Mouse (Mus musculus) gastrocnemius, adult 8-10 months (tissue): ENCODE measurements at regions not wholly inside any gene's neighbourhood (a gene's known extent, or its start where the extent isn't known, plus 50 kb on each side); places are given as distances from the start of the nearest gene placed in this dataset.

ENCODE experiments used
- DNase-seq, 2 experiments: peaks; one replicate each; pipeline ENCODE4 v3.0.0; 2022; ENCODE audit warnings: low spot score in 2 of 2

DNA sequence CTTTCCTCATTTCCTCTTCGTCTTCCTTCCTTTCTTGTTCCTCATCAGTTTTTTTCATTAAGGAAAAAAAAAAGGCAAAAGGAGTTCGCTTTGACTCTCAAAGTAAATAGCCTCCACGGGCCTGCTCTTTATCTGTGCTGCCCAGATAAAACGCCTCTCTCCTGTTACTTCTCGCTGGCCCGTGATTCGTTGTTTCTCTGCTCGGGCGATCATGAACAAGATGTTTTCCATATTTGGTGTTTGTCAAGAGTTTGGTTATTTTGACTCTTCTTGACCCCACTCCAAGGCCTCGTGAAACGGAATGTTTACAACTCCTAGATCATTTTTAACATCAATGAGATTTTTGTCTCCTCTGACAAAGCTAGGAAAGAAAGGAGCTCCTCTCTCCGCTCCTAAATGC is 288.4 kb upstream of the Atp5g3 start:
- no peak for DNase-seq

DNA sequence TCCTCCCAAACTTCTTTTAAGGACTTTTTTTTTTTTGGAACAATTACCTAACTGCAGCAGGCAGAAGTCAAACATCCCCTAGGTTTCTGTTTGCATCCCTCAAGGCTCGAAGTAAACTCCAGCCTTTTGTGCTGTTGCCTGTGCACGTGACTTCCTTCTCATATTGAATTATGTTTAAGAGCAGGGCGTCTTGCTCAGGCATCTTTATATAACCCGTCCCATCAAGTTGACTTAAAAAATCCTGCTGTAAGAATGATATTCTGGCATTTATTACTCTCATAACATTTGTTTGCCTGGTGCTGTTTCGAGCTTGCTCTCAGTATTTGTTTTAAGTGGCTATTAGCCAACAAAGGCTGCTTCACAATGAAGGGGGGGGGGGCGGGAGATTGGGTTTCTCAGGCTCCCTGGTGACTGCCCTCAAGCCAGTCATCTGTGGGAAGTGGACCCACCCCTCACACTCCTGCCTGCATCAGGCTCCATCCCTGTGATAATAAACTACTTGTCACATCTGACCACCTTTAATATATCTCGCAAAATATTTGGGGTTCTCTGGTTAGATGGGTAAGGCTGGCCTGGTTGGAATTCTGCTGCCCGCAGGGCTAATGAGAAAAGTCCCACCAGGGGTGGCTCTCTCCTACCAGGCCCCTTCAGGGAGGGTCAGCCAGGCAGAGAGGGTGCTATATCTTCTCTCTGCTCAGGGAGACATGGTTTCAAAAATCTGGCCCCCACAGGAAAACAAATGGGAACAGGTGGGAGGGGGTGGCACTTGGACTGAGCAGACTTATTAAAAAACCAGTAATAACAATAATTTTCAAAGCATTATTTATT is 277.1 kb upstream of the Atp5g3 start:
- no peak for DNase-seq

DNA sequence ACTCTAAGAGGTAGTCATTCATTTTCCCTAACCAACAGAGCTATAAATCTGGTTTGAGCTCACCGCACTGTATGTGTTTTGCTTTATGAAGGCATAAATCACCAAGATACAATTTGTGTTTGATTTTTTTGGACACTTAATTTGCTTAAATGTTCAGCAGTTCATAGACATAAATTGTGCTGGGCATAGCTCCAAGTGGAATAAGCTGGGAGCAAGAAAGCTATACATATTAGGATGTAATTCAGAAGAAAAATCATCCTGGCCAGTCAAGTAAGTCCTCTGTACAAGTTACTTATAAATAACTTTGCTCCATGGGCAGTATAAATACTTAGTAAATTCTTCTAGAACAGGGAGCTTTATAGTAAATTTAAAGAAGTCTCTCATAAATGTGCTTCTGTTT is 267.0 kb upstream of the Atp5g3 start:
- no peak for DNase-seq

DNA sequence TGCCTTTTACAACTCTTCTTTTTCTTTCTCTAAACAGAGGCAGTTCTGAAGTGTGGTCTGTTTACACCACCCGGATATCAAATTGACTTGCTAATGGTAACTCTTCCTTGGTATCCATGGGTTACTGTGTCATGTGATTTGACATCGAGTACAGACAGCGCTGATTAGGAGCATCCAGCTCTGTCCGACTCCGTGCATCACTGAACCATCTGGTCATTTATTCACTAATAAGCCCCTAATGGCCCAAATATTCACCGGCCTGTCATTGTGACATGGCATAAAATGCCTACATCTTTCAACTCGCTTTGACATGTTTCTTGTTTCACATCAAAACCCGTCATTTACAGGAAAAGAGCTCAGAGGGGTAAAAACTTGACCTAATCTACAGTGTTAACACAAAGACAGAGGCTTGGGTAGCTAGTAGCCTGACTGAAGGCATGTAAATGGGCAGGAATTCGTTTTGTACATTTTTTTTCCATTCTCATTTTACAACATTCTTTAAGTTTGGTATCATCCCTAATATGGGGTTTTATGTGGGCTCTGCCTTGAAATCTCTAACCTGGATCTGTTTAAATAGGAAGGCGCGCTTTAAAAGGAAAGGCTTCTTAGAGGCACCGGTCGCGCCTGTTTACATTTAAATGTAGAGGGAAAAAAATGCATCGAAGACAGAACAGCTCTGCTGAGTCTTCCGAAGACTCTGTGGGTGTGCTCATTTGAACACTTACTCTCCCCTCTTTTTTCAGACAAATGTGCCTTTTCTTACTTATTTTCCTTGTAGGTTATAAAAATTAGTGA is 257.8 kb upstream of the Atp5g3 start:
- no peak for DNase-seq

DNA sequence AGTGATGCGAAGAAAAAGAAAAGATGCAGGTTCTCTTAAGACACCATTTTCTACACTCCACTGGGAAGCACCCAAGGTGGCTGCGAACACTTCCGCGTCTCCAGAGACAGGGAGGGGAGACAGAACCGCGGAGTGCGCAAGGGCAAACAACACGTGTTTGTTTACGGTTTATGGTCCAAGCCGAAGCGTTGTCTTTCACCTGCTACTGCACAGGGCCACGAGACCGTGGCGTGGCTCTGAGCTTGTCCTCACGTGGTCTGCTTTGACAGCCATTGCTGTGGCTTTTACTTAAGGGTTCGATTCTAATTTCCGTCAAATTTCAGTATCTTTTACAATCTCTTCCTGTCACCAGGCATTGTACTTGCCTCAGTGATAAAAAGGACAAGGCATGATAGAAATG is 257.2 kb upstream of the Atp5g3 start:
- no peak for DNase-seq

DNA sequence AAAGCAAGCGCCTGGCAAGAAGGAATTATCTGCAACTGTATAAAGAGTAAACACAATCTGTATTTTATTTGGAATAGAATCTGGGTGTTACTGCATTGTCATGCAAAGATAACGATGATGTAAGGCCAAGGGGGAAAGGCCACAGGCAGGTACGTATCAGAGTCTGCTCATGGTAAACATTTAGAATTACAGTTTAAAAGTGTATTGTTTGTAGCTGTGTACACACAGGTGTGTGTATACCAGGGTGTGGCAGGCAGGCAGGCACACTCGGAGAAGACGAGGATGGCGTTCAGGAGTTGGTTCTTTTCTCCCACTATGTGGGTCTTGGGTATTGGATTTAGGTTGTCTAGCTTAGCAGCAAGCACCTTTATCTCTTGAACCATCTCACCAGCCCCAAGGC is 242.9 kb upstream of the Atp5g3 start:
- DNase-seq = no peak

DNA sequence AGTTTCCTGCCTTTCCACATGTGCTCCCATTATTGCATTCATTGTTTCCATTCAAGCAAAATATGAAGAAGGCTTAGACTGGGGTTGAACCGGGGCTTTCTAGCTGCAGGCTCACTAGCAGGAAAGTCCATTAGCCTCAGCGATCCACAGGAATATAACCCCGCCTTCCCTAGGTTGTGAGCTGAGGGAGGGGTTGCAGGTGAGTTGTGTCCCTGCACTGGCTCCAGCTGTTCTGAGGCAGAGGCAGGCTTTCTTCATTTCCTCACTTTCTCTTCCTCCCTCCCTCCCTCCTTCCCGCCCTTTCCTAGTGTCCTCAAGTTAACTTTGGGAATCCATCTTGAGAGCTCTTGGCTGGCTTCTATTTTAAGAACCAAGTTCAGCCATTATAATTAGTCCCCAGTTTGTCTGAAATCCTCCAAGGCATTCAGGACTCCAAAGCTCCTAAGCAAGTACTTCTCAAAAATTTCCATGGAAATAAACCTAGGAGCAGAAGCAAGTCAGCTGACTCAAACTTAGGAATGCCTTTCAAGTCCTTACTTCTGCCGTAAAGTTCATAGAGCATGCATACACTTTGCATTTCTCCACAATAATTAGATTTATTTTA is 242.2 kb upstream of the Atp5g3 start:
- DNase-seq = no peak

DNA sequence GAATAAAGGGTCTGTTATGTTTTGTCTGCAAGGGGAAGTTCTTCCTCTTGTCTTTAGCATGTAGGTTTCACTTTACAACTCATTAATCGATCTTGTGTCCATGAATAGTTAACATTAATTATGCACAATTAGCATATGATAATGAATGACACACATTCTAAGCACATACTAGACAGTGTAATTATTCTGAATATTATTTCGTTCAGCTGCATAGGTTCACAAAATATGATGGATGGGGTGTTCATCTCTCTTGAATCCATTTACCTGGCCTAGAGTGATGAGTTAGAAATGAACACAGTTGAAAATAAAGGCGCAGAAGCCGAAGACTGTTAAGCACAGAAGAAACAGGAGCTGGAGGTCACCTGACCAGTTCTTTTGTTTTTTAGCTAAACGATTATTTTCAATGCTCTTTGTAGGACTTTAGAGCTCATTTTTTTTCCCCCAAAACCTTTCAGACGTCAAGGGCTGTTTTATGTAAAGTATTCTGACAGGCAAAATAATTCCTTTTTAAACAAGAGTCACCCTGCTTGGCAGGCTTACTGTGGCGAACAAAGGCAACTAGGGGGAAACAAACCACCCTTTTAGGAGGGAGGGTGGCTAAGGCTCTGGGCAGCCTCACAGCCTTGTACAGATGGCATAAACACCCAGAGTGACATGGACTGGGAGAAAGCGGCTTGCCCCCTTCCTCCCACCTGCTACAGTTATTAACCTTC is 241.6 kb upstream of the Atp5g3 start:
- no peak for DNase-seq

DNA sequence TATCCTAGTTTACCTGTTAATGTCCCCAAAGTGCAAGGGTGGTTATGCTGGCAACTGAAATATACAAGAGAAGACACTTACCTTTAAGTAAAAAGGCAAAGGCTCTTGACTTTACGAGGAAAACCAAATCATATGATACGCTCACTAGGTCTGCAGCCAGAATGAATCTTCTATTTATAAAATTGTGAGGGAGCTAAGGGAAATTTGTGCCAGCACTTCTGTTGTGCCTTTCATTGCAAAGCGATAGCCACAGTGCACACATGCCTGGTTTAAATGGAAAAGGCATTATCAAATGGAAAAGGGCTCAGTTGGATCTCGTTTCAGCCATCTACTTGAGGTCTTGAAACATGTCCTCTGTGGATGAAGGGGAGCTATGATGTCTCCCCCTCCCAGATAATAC is 236.1 kb upstream of the Atp5g3 start:
- no peak for DNase-seq

DNA sequence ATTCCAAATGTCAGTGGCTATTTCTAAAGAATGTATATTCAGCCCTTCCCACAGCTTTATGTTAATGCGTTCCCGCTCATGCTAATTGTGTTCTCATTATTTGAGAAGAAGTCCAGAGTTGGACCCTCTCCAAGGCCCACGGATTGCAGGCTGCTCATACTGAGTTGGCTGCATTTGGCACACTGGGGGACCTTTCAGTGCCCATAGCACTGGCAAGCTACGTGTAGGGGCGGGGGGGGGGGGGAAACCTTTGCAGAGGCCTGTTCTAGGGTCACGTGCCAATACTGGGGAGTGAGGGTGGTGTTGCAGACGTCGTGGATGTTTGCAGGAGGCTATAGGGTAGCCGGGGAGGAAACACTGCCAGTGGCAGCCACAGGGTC is 225.5 kb upstream of the Atp5g3 start:
- DNase-seq = no peak

DNA sequence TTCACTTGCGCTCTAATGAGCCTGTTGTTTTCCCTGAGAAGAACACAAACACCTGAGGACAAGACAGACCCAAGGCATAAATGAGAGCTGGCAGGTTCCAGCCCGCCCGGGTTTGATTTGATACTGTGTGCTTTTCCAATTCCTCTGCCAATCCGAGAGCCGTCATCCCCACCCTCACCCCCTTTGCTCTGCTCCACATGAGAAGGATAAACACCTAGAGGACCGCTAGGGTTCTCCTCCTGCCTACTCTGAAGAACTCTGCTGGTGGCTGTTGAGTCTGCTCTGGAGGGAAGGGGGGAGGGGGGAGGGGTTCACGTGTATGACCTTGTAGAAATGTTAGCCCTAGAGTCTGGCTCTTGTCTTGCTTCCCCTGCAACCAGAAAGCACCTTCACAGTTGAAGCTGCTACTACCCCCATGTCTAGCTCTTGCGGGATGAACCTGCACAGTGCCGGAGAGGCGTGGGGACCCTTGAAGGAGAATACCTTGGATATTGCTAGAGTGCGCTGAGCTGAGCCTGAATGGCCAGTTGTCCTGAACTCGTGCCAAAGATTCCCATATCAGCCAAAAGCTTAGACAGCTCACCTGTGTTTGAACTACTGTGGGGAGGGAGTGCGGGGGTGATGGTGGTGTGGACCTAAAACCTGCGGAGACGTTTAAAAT is 225.0 kb upstream of the Atp5g3 start:
- no peak for DNase-seq

DNA sequence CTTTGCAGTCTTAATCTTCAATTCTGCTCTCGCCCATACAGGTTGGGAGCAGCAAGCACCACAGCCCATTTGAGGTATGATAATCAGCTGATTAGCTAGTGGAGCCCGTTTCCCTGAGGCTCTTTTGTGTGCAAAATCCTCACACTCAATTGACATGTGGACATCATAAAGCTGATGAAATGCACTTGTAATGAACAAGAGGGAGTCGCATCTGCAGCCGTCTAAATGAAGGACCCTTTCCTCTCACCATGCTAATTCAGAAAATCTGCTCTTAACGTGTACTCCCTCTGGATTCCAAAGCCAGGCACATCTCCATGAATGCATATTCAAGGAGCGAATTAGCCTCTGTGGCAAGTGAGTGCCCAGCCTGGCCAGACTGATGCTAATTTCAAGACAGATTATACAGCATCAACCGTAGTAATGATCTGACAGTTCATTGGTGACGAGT is 219.0 kb upstream of the Atp5g3 start:
- DNase-seq = no peak

DNA sequence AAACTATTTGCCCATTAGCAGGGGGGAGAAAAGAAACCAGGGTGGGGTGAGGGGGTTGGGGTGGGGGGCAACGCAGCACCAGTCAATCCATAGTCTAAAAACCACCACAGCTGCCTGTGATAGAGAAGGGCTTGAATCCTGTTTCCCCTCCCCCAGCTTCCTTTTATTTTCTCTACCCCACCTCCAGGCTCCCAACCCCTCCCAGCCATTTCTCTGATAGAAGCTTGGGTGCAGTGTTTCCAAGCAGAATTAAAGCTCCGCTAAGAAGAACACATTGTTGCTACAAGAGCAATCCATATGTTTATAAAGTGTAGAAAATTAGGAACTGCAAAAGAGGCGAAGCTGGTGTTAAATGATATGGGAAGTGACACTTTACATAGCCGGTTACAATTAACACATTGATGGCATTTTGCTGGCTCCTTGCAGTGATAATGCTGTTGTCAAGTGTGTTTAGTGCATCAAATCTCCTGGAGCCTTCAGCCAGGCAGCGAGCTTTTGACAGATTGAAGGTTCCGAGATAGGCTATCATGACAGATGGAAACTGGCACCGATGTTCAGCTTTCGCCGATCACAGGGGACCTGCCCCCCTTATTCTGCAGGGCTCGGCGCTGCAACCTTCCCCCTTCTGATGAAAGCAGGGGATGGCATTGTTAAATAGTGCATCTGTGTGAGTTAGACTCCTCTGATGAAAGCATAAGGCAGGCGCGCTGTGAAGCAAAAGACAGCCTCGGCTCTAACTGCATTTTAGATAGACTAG is 217.8 kb upstream of the Atp5g3 start:
- no peak for DNase-seq

DNA sequence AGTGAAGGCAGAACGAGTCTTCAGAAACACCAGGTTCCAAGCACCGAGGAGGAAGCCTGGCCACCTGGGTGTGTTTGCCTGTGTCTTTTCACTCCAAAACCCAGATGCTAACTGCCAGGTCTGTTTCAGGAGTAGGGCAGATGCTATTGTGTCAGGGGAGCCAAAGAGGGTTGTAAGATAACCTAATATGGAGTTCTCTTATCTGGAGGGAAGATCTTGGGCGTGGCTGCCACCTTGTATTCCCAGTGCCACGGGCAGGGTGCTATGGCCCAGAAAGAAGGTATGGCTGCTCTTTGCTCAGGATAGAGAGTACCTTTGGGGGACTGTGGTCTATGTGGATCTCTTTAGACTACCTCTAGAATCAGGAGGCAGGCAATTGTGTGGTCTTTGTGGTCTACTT is 216.0 kb upstream of the Atp5g3 start:
- DNase-seq = no peak

DNA sequence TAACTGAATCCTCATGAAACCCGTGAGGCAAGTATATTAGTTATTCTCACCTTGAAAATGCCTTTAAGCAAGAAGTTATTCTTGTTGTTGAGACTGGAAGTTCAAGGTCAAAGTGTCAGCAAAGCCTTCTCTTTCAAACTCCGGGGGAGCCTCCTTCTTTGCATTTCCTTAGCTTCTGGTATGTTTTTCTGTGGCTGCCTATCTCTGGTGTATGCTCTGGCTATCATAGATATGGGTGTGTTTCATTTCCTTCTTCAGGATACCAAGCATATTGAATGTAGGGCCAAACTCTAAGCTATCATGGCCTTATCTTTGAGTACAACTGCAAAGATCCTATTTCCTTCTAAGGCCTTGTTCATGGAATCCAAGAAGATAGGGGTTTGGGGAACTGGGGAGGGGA is 213.1 kb upstream of the Atp5g3 start:
- no peak for DNase-seq

DNA sequence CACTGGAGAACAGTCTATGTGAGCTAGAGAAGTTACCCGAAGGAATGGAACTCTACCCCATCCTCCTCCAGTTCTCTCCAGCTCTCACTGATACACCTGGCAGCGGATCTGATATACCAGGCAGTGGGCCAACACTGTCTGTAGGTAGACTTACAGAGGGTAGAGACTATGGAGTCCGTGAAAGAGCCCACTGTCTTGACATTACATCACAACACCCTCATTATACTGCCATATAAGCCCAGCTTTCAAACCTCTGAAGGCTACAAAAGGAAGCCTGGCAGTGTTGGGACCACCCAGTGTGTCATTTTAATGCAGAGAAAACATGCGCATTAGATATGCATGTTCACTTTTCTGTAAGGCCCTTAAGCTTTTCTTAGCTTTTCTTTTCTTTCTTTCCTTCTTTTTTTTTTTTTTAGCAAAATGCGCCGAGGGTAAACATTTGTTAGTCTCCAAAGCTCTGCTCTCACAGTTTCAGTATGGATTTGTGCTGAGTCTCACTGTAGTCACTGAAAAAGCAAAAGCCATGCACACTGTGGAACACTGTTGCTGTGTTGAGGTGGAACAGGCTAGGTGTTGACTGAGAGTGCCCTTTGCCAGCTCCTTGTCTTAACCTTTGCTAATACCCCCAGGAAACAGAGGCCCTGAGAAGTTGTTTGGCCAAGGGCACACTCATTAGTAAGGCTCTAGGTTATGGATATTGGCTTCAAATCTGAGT is 212.4 kb upstream of the Atp5g3 start:
- no peak for DNase-seq

DNA sequence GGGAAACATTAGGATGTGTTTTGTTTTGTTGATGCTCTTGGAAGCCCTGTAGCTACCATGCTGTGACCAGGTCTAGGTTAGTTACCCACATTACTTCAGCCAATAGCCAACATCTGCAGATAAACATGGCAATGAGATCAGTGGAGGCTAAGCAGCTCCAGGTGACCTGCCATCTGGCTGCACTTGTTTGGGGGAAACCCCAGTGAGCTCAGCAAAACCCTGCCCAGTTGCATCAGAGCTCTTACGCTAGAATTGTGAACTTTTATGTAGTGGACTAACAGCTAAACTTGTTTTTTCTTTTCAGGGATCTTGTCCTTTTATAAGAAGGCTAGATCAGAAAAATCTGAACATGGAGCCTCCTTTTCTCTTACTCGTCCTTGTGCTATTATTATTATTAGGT is 211.8 kb upstream of the Atp5g3 start:
- no peak for DNase-seq

DNA sequence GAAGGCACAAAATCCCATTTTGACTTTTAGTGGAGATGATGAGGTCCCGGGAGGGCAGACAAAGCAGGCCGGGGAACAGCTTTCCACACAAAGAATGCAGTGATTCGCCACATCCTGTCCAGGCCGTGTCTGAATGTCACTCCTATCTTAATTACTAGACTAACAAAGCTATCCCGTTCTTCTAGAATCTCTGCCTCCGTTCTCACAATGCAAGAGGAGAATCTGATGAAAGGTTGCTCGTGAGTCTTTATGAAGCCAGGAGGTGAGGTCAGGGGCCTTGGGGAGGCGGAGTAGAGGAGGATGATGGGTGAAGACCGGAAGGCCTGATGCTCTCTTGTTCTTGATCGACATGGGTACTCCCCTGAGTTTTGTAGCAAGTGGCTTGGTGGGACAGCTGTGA is 208.9 kb upstream of the Atp5g3 start:
- no peak for DNase-seq

DNA sequence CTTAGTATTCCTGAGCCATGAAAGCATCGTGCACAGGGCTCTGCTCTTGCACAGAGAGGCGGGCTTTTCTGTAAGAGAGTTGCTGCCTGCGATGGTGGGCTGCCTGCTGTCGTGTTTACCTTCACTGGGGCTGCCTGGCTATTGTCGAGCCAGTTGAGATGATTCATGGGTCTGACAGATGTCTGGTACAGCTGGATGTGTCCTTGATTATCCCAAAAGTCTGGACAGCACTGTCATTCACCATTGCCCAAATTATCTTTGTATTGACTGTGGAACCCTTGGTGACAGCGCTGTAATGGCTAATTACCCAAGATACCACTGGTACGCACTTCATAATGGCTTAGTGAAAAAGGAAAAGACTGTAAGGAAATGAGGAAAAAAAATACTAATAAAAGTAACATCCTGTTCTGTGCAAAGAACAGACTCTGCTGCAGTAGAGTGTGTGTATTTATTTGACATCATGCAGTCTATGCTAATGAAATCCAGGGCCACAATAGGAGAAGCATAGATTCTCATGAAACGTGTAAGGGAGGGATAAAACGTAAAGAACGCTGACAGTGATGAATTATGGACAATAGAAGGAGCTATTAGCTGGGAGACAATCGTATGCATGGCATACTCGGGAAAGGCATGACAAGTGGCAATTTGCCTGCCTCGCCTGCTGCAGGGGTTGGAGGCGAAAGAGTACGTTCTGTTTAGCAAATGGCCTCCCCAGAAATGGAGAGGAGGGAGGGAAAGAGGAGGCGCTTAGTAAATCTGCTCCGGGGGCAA is 208.2 kb upstream of the Atp5g3 start:
- no peak for DNase-seq
